Mouse (Mus musculus): Measurements from ENCODE around the gene Grin2c. TPM values are rescaled to one million over a fixed set of nuclear protein-coding genes. Genes with fewer than 3 reads are reported as not detected.

The Grin2c gene
- polyA plus RNA-seq, 1 experiment, result 35.8 TPM

DNA sequence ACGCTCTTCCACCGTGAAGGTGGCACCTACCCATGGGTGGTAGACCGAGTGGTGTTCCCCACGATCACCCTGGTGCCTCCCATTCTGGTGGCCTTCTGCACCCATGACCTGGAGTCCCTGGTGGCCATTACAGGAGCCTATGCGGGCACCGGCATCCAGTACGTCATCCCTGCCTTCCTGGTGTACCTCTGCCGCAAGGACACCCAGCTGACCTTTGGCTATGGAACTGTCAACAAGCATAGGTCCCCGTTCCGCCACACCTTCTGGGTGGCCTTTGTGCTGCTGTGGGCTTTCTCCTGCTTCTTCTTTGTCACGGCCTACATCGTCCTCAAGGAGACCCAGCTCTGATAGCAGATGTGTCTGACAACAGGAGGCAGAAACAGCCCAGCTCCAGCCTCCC, 23.3 kb downstream of the Grin2c start:
- TF ChIP-seq POLR2A (IDR thresholded peaks at IDR 0.05; ENCODE audit: extremely low read depth, insufficient read depth, low read length), result no peak
- Histone ChIP-seq H3K27ac (ENCODE audit: insufficient read depth, low read length) (no peak overlapping the region), H3K4me1 (ENCODE audit: control insufficient read depth, insufficient read depth, low read length) (no peaks in the 10 kb centered on the region), H3K4me3 (ENCODE audit: insufficient read depth, low read length) (no peak overlapping the region)

DNA sequence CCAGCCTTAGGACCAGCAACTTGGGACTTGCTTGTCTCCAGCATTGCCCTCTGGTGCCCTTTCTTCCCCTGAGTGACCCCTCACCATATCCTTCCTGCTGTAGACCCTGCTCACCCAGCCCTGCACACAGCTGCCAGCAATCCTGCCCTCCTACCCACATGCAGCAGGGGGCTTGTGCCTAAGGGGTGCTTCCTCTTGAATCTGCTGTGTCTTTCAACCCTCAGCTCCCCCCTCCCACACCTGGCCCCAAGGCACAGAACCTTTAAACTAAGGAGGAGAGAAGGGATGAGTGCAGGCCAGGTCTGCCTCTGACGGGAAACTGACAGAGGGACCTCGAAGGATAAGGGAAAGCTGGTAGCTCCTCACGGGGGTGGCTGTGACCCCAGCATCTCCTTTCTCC, 24.3 kb downstream of the Grin2c start:
- TF ChIP-seq CTCF (IDR thresholded peaks at IDR 0.05; ENCODE audit: extremely low read depth, insufficient read depth, low read length), result no peak
- H3K4me1 ChIP-seq (ENCODE audit: control insufficient read depth, insufficient read depth, low read length), result no peaks in the 10 kb centered on the region

DNA sequence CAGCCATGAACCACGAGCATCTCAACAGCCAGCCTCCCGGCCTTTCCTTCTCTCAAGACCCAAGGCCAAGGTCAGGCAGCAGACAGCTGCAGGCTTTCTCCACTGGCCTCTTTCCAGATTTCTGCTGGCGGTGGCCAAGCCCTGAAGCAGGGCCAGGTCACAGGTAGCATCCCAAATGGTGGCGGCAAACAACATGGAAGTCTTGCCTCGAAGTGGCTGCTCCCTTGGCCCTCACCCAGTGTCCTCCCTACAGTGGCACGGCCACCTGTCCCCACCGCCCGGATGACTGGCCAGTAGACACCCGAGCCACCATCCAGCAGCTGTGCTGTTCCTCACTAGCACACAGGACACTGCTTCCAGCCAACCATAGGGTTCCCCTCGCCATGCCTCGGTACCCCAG, 25.6 kb downstream of the Grin2c start:
- Histone ChIP-seq H3K4me3 (ENCODE audit: insufficient read depth, low read length) (no peak overlapping the region), H3K4me1 (ENCODE audit: control insufficient read depth, insufficient read depth, low read length) (no peaks in the 10 kb centered on the region), H3K27ac (ENCODE audit: insufficient read depth, low read length) (no peak overlapping the region)
- no peak for TF ChIP-seq POLR2A (IDR thresholded peaks at IDR 0.05; ENCODE audit: extremely low read depth, insufficient read depth, low read length)
- TF ChIP-seq CTCF (IDR thresholded peaks at IDR 0.05; ENCODE audit: extremely low read depth, insufficient read depth, low read length), result no peak

More for the DNA sequence above, 24.3 kb downstream of the Grin2c start:
- Histone ChIP-seq H3K27ac (ENCODE audit: insufficient read depth, low read length) (no peak overlapping the region), H3K4me3 (ENCODE audit: insufficient read depth, low read length) (no peak overlapping the region)

DNA sequence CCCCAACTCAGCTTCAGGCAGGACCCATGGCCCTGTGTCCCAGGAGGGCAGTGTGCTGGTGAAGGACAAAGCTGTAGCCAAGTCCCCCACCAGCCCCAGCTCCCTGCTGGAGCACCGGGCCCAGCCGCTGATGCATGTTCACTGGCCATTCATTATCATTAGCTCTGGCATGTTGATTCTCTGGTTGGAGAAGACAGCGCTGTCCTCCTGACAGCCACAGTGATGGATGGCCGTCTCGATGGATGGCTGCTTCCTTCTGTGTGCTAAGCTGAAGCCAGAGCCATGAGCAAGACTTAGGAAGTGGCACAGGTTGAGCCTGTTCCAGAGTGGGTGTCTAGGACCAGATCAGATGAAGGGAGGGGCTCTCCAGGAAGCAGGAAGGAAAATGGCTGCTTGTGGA, 30.5 kb downstream of the Grin2c start:
- no peak overlapping the region for H3K27ac ChIP-seq (ENCODE audit: insufficient read depth, low read length)
- TF ChIP-seq POLR2A (IDR thresholded peaks at IDR 0.05; ENCODE audit: extremely low read depth, insufficient read depth, low read length) (no peak), CTCF (IDR thresholded peaks at IDR 0.05; ENCODE audit: extremely low read depth, insufficient read depth, low read length) (no peak)

DNA sequence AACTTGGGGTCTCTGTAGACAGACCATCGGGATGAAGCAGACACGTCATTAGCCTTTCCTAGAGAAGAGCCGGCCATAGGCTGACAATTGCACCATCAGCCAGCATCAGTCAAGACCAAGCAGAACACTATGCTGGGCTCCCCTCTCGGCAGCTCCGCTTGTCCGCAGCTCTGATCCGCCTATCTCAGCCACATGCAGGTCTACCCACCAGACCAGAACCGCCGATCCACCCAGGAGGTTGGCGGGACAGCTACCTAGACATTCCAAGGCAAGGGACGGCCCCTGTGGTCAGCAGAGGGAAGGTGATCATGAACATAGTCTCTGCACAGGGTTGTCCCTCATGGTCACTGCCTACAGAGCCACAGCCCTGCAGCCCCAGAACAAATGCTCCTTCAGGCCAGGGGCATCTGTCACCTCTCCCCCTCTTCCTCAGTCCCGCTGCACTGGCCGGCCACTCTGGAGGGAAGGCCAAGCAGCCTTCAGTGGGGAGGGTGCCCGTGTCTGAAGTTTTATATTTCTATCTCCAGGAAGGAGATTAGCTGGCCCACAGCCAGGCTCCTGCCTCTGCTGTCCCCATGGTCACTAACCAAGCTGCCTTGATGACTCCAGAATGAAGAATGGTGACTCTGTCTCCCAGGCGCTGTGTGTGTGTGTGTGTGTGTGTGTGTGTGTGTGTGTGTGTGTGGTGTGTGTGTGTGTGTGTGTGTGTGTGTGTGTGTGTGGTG, 32.6 kb downstream of the Grin2c start:
- TF ChIP-seq CTCF (IDR thresholded peaks at IDR 0.05; ENCODE audit: extremely low read depth, insufficient read depth, low read length) (no peak), POLR2A (IDR thresholded peaks at IDR 0.05; ENCODE audit: extremely low read depth, insufficient read depth, low read length) (no peak)
- H3K4me3 ChIP-seq (ENCODE audit: insufficient read depth, low read length), result no peak overlapping the region
- H3K27ac ChIP-seq (ENCODE audit: insufficient read depth, low read length), result peak overlapping the region; percentile 82
- no peaks in the 10 kb centered on the region for H3K4me1 ChIP-seq (ENCODE audit: control insufficient read depth, insufficient read depth, low read length)

More for the DNA sequence above, 30.5 kb downstream of the Grin2c start:
- Histone ChIP-seq H3K4me1 (ENCODE audit: control insufficient read depth, insufficient read depth, low read length) (no peaks in the 10 kb centered on the region), H3K4me3 (ENCODE audit: insufficient read depth, low read length) (no peak overlapping the region)

DNA sequence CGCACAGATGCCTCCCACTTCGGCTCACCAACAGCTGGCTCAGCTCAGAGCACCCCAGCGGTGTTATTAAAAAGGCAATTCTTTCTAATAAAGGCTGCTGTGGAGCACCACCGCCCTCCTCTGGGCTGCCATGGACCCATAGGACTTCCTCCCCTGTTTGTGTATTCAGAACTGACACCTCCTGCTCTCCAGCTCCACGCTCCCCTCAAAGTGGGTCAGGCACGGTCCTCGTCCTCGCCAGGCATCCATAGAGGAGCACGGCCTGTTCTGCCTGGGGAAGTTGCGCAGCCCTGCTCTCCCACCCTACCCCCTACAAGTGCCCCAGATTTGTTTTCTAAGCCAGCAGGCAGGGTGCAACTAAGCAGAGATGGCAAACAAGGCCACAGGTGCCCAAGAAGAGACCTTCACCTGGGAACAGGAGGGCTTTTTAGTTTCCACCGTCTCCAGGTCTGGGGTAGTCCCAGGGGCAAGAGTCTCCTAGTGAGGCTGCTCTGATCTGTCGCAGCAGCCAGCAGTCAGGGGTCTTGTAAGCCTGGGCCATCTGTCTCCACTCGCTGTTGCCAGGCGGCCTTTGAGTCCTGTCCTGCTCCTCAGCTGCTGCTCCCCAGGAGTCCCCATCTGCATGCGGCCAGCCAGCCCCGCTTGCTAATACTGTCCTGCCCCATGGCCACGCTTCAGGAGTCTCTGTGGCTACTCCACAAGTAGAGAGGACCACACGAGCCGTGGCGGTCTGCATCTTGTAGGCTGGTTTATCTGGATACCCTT, 33.3 kb downstream of the Grin2c start:
- TF ChIP-seq POLR2A (IDR thresholded peaks at IDR 0.05; ENCODE audit: extremely low read depth, insufficient read depth, low read length) (no peak), CTCF (IDR thresholded peaks at IDR 0.05; ENCODE audit: extremely low read depth, insufficient read depth, low read length) (peak; percentile 35)
- H3K4me3 ChIP-seq (ENCODE audit: insufficient read depth, low read length), result no peak overlapping the region
- H3K27ac ChIP-seq (ENCODE audit: insufficient read depth, low read length), result peak overlapping the region; percentile 82
- no peaks in the 10 kb centered on the region for H3K4me1 ChIP-seq (ENCODE audit: control insufficient read depth, insufficient read depth, low read length)

DNA sequence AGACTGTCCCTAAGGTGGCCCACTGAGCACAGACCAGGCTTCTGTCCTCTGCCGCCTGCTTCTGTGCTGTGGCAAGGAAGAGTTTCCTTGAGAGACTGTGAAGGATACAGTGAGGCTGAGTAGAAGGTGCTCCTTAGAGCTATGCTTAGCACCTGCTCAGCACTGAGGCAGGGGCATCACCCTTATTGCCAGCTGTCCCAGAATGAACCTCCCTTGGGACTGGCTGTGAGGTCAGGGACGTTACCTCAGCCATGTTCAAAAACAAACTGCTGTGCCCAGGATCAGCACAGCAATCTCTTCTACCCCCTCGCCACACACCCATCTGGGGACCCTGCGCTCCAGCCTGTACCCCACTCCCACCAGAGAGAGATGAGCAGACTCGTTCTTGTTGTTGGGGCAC, 34.2 kb downstream of the Grin2c start:
- no peaks in the 10 kb centered on the region for H3K4me1 ChIP-seq (ENCODE audit: control insufficient read depth, insufficient read depth, low read length)
- 0 out of 2 replicates have a peak overlapping the region, but pooled peaks have one; percentile 43 for H3K27ac ChIP-seq (ENCODE audit: insufficient read depth, low read length)
- no peak for TF ChIP-seq POLR2A (IDR thresholded peaks at IDR 0.05; ENCODE audit: extremely low read depth, insufficient read depth, low read length)
- H3K4me3 ChIP-seq (ENCODE audit: insufficient read depth, low read length), result no peak overlapping the region

DNA sequence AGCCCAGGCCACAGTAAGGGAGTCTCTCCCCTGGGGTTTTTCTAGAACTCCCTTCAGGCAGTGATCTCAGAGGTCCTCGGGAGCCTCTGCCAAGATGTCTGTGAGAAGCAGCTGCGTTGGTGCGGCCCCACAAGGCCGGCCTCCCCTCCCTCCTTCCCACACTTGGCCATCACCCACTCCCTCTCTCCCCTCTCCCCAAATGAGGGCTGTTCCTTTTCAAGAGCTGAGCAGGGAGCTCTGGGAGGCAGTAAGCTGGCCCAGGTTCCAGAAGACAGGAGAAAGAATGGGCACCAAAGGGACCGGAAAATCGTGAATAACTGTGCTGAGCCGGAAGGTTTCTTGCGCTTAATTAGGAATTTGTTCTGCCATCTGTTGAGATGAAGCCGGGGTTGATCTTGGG, 35.1 kb downstream of the Grin2c start:
- no peak overlapping the region for H3K4me3 ChIP-seq (ENCODE audit: insufficient read depth, low read length)
- H3K4me1 ChIP-seq (ENCODE audit: control insufficient read depth, insufficient read depth, low read length), result 0 out of 2 replicates have a peak, but pooled peaks cover 2% of the 10 kb centered on the region
- no peak overlapping the region for H3K27ac ChIP-seq (ENCODE audit: insufficient read depth, low read length)
- no peak for TF ChIP-seq POLR2A (IDR thresholded peaks at IDR 0.05; ENCODE audit: extremely low read depth, insufficient read depth, low read length)
- TF ChIP-seq CTCF (IDR thresholded peaks at IDR 0.05; ENCODE audit: extremely low read depth, insufficient read depth, low read length), result no peak

DNA sequence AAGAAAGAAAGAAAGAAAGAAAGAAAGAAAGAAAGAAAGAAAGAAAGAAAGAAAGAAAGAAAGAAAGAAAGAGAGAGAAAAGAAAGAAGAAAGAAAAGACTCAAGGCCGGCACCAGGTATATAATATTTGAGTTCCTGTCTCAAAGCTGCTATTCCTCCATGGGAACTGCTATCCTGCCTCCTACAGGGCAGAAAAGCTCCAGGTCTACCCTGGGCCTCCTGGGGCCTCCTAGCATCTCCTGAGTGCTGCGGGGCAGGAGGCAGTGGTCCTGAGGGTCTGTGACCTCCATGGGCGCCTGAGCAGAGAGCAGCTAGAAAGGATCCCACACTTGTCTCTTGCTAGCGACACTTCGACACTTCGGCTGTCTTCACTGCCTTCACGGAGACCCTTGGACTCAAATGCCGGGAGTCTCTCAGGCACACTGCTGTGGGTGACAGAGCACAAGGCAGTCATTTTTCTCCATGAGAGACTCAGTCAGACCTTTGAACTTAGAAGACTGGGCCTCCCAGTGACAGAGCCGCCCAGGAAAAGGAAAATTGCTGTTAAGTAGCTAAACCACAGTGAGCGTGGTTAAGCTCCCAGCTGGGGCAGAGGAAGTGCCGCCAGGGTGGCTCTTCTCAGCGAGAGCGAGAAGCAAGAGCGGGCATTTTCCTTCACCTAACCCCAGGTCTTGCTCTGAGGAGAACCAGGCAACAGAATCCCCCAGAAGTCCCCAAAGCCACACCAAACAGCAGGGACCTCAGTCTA, 35.7 kb downstream of the Grin2c start:
- H3K4me1 ChIP-seq (ENCODE audit: control insufficient read depth, insufficient read depth, low read length), result 0 out of 2 replicates have a peak, but pooled peaks cover 2% of the 10 kb centered on the region
- TF ChIP-seq POLR2A (IDR thresholded peaks at IDR 0.05; ENCODE audit: extremely low read depth, insufficient read depth, low read length) (no peak), CTCF (IDR thresholded peaks at IDR 0.05; ENCODE audit: extremely low read depth, insufficient read depth, low read length) (no peak)
- H3K27ac ChIP-seq (ENCODE audit: insufficient read depth, low read length), result peak overlapping the region; percentile 64; the same call in 1 of the 2 replicates
- H3K4me3 ChIP-seq (ENCODE audit: insufficient read depth, low read length), result no peak overlapping the region
